Mouse (Mus musculus) neural tube, postnatal 0 days (tissue): ENCODE measurements around the gene Krtap4-16. TPM values are rescaled to one million over a fixed set of nuclear protein-coding genes. Genes with fewer than 3 reads are reported as not detected.

Source experiments
- polyA plus RNA-seq: library from polyadenylated mRNA; unstranded; fragments of >200 nt; fragmentation: Nextera tagmentation; extraction: Ambion mirVana; gene quantifications from 2 replicates; pipeline ENCODE4 v1.2.1, GENCODE M21; 2015

Gene Krtap4-16
- not detected in 2 replicates for polyA plus RNA-seq

DNA sequence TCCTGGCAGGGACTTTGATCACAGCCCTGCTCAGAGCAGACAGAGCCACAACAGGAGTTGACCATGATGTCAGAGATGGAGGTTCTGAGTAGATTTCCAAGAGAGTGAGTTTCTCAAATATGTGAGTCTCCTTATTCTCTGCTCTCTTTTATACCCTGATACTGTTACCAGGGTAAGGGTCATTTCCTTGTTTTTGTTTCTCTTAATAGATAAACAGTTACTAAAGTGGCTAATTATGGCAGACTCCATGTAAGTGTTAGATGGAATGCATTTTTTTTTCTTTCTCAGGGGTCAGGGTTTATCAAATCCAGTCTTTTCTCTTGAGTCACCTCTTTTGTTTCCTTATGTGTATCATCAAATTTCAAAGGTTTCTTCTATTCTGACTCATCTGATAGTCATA, at the start of gene Krtap4-16:
Gene Krtap4-16 (minus strand): TSS at position 101 of the 400 bp plus-strand sequence.

DNA sequence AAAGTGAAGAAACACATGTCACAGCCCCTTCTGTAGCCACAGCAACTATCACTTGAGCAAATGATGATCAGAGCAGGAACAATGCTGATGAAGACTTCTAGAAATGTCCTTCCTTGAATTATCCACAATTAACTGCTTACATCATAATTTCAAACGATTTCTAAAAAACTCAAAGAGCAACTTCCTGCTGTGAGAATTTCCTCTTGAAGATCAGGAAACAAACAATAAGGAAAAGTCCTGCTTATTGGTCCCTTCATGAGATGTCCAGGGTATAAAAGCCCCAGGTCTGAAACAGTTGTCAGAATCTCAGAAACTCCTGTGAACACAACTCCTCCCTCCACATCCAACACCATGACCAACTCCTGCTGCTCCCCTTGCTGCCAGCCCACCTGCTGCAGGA, 27.5 kb upstream of the Krtap4-16 start, which contains the start of gene Gm11567:
Gene Gm11567 (plus strand): TSS at position 301 of the 400 bp plus-strand sequence.

DNA sequence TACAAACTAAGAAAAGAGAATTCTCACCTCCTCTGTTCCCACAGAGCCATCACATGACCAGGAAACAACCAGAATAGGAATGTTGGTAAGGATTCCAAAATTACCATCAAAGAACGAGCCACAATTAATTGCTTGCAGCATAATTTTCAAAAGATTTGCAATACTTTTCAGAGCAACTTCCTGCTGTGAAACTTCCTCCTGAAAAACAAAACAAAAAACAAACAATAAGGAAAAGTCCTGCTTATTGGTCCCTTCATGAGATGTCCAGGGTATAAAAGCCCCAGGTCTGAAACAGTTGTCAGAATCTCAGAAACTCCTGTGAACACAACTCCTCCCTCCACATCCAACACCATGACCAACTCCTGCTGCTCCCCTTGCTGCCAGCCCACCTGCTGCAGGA, 21.7 kb upstream of the Krtap4-16 start, which contains the start of gene Krtap9-1:
Gene Krtap9-1 (plus strand): TSS at position 301 of the 400 bp plus-strand sequence.

DNA sequence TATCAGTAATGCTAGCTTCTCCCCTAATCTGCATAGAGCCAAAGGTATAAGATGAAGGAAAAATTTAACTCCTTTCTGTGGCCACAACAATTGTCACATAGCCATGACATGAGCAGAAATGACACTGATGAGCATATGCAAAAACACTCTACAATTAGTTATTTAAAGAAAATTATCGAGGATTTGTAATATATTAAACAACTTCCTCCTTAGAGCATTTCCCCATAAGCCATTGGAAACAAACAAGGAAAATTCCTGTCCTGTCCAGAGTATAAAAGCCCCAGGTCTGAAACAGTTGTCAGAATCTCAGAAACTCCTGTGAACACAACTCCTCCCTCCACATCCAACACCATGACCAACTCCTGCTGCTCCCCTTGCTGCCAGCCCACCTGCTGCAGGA, 12.8 kb upstream of the Krtap4-16 start, which contains the start of gene Gm11559:
Gene Gm11559 (plus strand): TSS at position 301 of the 400 bp plus-strand sequence.

DNA sequence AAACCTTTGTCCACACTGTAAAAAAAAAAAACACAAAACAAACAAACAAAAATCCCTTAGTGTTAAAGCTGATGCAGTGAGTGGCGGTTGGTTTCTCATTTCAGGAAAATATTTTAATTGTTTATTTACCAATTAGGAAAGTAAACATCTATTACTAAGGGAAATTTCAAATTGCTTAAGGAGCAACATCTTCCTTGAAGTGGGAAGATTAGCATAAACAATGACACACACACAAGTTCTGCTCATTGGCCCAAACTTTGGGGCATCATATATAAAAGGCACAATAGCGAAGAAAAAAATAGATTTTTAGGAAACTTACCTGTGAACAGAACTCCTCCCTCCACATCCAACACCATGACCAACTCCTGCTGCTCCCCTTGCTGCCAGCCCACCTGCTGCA, 6.2 kb upstream of the Krtap4-16 start, which contains the start of gene Gm11568:
Gene Gm11568 (plus strand): TSS at position 301 of the 400 bp plus-strand sequence.

DNA sequence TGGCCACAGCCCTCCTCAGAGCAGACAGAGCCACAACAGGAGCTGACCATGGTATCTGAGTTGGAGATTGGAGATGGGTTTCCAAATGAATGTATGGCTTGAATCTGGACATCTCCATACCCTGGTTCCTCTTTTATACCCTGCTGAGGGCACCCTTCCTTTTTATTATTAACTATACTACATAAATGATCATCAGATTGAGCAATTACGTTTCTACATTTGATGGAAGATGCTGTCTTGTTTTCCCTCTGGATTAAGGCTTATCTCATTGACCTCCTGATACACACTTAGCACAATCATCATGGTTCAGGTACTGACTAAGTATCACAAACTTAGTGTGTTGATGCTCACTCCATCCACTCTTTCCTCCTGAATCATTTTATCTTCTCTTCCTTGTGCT, 13.4 kb downstream of the Krtap4-16 start, which contains the start of gene 2300003K06Rik:
Gene 2300003K06Rik (minus strand): TSS at position 101 of the 400 bp plus-strand sequence.

DNA sequence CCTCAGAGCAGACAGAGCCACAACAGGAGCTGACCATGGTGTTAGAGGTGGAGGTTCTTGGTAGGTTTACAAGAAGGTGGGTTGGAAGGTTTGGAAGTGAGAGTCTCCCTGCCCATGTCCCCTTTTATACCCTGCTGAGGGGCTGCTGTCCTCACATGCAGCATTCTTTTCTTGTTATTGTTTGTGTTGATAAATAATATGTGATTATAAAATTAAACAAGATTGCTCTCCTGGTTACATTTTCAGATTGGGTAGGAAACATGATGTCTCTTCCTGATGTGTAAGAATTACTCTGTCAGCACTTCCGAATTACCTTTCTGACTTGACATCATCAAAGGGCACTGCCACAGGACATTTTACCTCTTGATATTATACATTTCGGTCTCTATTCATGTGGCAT, 35.8 kb downstream of the Krtap4-16 start, which contains the start of gene Gm11564:
Gene Gm11564 (minus strand): TSS at position 101 of the 400 bp plus-strand sequence.

DNA sequence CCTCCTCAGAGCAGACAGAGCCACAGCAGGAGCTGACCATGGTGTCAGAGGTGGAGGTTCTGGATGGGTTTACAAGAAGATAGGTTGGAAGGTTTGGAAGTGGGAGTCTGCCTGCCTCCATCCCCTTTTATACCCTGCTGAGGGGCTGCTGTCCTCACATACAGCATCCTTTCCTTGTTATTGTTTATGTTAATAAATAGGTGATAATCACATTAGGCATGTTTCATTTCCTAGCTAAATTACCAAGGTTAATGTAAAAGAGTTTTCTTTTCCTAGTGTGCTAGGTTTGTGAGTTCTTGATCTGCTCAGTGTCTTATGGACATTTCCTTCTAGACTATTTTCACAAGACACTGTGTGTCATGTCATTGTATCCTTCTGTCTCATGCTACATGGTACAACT, 41.6 kb downstream of the Krtap4-16 start, which contains the start of gene Krtap4-13:
Gene Krtap4-13 (minus strand): TSS at position 101 of the 400 bp plus-strand sequence.

DNA sequence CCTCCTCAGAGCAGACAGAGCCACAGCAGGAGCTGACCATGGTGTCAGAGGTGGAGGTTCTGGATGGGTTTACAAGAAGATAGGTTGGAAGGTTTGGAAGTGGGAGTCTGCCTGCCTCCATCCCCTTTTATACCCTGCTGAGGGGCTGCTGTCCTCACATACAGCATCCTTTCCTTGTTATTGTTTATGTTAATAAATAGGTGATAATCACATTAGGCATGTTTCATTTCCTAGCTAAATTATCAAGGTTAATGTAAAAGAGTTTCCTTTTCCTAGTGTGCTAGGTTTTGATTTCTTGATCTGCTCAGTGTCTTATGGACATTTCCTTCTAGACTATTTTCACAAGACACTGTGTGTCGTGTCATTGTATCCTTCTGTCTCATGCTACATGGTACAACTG, 47.1 kb downstream of the Krtap4-16 start, which contains the start of gene Gm11554:
Gene Gm11554 (minus strand): TSS at position 101 of the 400 bp plus-strand sequence.

Other genes starting within 250 kb of the Krtap4-16 start
- not detected in 2 replicates for gene Gm11938, start 248.3 kb downstream of the Krtap4-16 start, polyA plus RNA-seq
- gene Gm11937, start 241.4 kb downstream of the Krtap4-16 start, polyA plus RNA-seq = not detected in 2 replicates
- gene Krtap2-4, start 236.8 kb downstream of the Krtap4-16 start, polyA plus RNA-seq = not detected in 2 replicates
- gene Gm11562, start 231.2 kb downstream of the Krtap4-16 start, polyA plus RNA-seq = not detected in 2 replicates
- gene Krtap4-1, start 223.4 kb downstream of the Krtap4-16 start, polyA plus RNA-seq = not detected in 2 replicates
- not detected in 2 replicates for gene Krtap4-2, start 216.5 kb downstream of the Krtap4-16 start, polyA plus RNA-seq
- not detected in 2 replicates for gene Krtap4-7, start 207.5 kb downstream of the Krtap4-16 start, polyA plus RNA-seq
- not detected in 2 replicates for gene Gm11555, start 201.4 kb downstream of the Krtap4-16 start, polyA plus RNA-seq
- not detected in 2 replicates for gene Gm11563, start 192.6 kb downstream of the Krtap4-16 start, polyA plus RNA-seq
- gene Krtap4-6, start 185.6 kb downstream of the Krtap4-16 start, polyA plus RNA-seq = not detected in 2 replicates
- gene Gm14190, start 160.9 kb downstream of the Krtap4-16 start, polyA plus RNA-seq = not detected in 2 replicates
- not detected in 2 replicates for gene Gm14180, start 117.3 kb downstream of the Krtap4-16 start, polyA plus RNA-seq
- not detected in 2 replicates for gene Gm11595, start 78.7 kb downstream of the Krtap4-16 start, polyA plus RNA-seq
- not detected in 2 replicates for gene Krtap4-8, start 70.9 kb downstream of the Krtap4-16 start, polyA plus RNA-seq
- gene Krtap4-9, start 66.4 kb downstream of the Krtap4-16 start, polyA plus RNA-seq = not detected in 2 replicates
- not detected in 2 replicates for gene Gm11596, start 58.1 kb downstream of the Krtap4-16 start, polyA plus RNA-seq
- not detected in 2 replicates for gene Gm11569, start 52.7 kb downstream of the Krtap4-16 start, polyA plus RNA-seq
- not detected in 2 replicates for gene Gm11554, start 47.2 kb downstream of the Krtap4-16 start, polyA plus RNA-seq
- not detected in 2 replicates for gene Krtap4-13, start 41.7 kb downstream of the Krtap4-16 start, polyA plus RNA-seq
- not detected in 2 replicates for gene Gm11564, start 35.9 kb downstream of the Krtap4-16 start, polyA plus RNA-seq
- not detected in 2 replicates for gene 2300003K06Rik, start 13.5 kb downstream of the Krtap4-16 start, polyA plus RNA-seq
- not detected in 2 replicates for gene Gm11568, start 6.3 kb upstream of the Krtap4-16 start, polyA plus RNA-seq
- not detected in 2 replicates for gene Gm11559, start 12.9 kb upstream of the Krtap4-16 start, polyA plus RNA-seq
- not detected in 2 replicates for gene Krtap9-1, start 21.8 kb upstream of the Krtap4-16 start, polyA plus RNA-seq
- gene Gm11567, start 27.6 kb upstream of the Krtap4-16 start, polyA plus RNA-seq = not detected in 2 replicates
- not detected in 2 replicates for gene Krtap31-1, start 56.3 kb upstream of the Krtap4-16 start, polyA plus RNA-seq
- not detected in 2 replicates for gene Gm11565, start 63.1 kb upstream of the Krtap4-16 start, polyA plus RNA-seq
- gene Krtap31-2, start 84.7 kb upstream of the Krtap4-16 start, polyA plus RNA-seq = not detected in 2 replicates
- not detected in 2 replicates for gene Krtap9-5, start 96.9 kb upstream of the Krtap4-16 start, polyA plus RNA-seq
- gene Krtap29-1, start 127.4 kb upstream of the Krtap4-16 start, polyA plus RNA-seq = not detected in 2 replicates
- gene Krtap16-1, start 135.0 kb upstream of the Krtap4-16 start, polyA plus RNA-seq = 0.15 TPM in 2 replicates
- gene Krtap17-1, start 142.4 kb upstream of the Krtap4-16 start, polyA plus RNA-seq = 3.1 and 3.3 TPM in 2 replicates
- gene Krt33a, start 164.6 kb upstream of the Krtap4-16 start, polyA plus RNA-seq = not detected in 2 replicates
- gene Krt33b, start 178.3 kb upstream of the Krtap4-16 start, polyA plus RNA-seq = 0.14 and 0.22 TPM in 2 replicates
- gene Krt34, start 189.9 kb upstream of the Krtap4-16 start, polyA plus RNA-seq = 0.09 TPM in 1 of 2 replicates, not detected in the other
- gene Krt31, start 198.9 kb upstream of the Krtap4-16 start, polyA plus RNA-seq = not detected in 2 replicates
- not detected in 2 replicates for gene Krt32, start 236.6 kb upstream of the Krtap4-16 start, polyA plus RNA-seq
- 0.19 and 0.25 TPM in 2 replicates for gene Krt35, start 244.6 kb upstream of the Krtap4-16 start, polyA plus RNA-seq